Mouse (Mus musculus) myocyte (in vitro differentiated cells): ENCODE data around the gene Zfp831.

Experiments used
- CEBPB ChIP-seq: IDR thresholded peaks from 2 replicates; pipeline ENCODE4 v1.6.1; 2011; ENCODE audit warnings: mild to moderate bottlenecking, moderate library complexity; ENCODE audit not compliant: poor library complexity, insufficient read depth, severe bottlenecking
- MYOG ChIP-seq, 3 experiments: IDR thresholded peaks; one replicate each; pipeline ENCODE4 v1.6.1; 2011; ENCODE audit warnings: control low read depth in 2 of 3, low read depth in 2 of 3, mild to moderate bottlenecking in 2 of 3; ENCODE audit not compliant: insufficient read length in 2 of 3, control insufficient read depth in 1 of 3, insufficient read depth in 1 of 3
- POLR2A ChIP-seq: IDR thresholded peaks from one replicate; pipeline ENCODE4 v1.6.1; 2011; ENCODE audit warnings: low read depth, mild to moderate bottlenecking, control low read depth, moderate library complexity; ENCODE audit not compliant: insufficient read length
- POLR2AphosphoS2 ChIP-seq: IDR thresholded peaks from one replicate; pipeline ENCODE4 v1.6.1; 2011; ENCODE audit warnings: low read depth, control low read depth; ENCODE audit not compliant: insufficient read length
- SRF ChIP-seq: IDR thresholded peaks from one replicate; pipeline ENCODE4 v1.6.1; 2011; ENCODE audit warnings: low read depth; ENCODE audit not compliant: control insufficient read depth, insufficient read length

DNA sequence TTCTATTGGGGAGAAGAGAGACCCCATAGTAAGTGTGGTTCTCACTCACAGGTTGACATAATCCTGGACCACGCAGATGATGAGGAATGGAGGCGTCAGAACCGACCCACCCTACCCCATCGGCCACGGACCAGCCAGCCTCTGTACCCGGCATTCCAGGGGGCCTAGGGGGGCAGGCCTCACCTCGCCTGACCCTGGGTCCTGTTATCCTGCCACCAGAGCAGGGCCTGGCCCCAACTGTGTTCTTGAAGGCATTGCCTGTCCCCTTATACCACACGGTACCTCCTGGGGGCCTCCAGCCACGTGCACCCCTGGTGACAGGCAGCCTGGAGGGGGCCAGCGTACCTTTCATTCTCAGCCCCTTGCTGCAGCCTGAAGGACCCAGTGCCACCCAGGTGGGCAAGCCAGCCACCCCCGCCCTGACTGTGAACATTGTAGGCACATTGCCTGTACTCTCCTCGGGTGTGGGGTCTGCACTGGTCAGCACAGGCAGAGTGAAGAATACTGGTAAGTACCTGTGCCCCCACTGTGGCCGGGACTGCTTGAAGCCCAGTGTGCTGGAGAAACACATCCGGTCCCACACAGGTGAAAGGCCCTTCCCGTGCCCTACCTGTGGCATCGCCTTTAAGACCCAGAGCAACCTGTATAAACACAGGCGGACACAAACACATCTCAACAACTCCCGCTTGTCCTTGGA lies at the start of gene Zfp831:
- TF ChIP-seq SRF = no peak
- no peak for TF ChIP-seq POLR2A
- no peak for TF ChIP-seq POLR2AphosphoS2
- no peak for TF ChIP-seq MYOG (IDR thresholded peaks at IDR 0.05; ENCODE audit: control insufficient read depth in 1 of 3, insufficient read depth in 1 of 3, insufficient read length in 2 of 3, low read depth in 2 of 3)
- no peak for TF ChIP-seq CEBPB
